In genomic region chr16:23609748-23610185, GRCm38 (mm10) we compare ENCODE assay signal across 8 mouse cellular contexts.
DNase-seq lines count a peak whose midpoint lies in the region; ATAC-seq lines count a peak whose summit lies in the region.

No protein-coding gene starts in this region.

- no peaks in the 10 kb centered on the region for H3K4me1 ChIP-seq in intestine, embryonic 16.5 days (ENCODE audit: control insufficient read depth, insufficient read depth, low read length)
- no peaks in the 10 kb centered on the region; the same call in 1 of the 2 replicates for H3K4me1 ChIP-seq in midbrain, embryonic 11.5 days (ENCODE audit: control insufficient read depth, insufficient read depth, low read length)

- H3K4me3 ChIP-seq in intestine, embryonic 16.5 days (ENCODE audit: low read length): peak overlapping the region; percentile 43
- H3K4me3 ChIP-seq in midbrain, embryonic 11.5 days (ENCODE audit: low read depth, low read length): no peak overlapping the region

- peak overlapping the region; percentile 52 for H3K4me2 ChIP-seq in intestine, embryonic 16.5 days (ENCODE audit: low read depth, low read length)
- H3K4me2 ChIP-seq in midbrain, embryonic 11.5 days: no peak overlapping the region

- H3K9me3 ChIP-seq in intestine, embryonic 16.5 days (ENCODE audit: control insufficient read depth, low read length): no peaks in the 10 kb centered on the region
- no peaks in the 10 kb centered on the region for H3K9me3 ChIP-seq in midbrain, embryonic 11.5 days (ENCODE audit: control insufficient read depth, low read length)

- DNase-seq in right cerebral cortex, adult 18-20 months: peak; percentile 27
- no peak for DNase-seq in right cerebral cortex, postnatal 36 days (ENCODE audit: low spot score in 2 of 2)
- peak; percentile 57 to 68 for DNase-seq in cerebellum, postnatal 25 days
- DNase-seq in heart, adult 11 months: peak; percentile 97
- peak; percentile 12 to 16 for DNase-seq in left cerebral cortex, postnatal 36 days (ENCODE audit: low spot score in 2 of 2)
- DNase-seq in midbrain, embryonic 11.5 days (ENCODE audit: low spot score, missing footprints): peak; percentile 83
- peak; percentile 60 to 74 for DNase-seq in spleen, postnatal 36 days (ENCODE audit: low spot score in 2 of 2)

- H3K9ac ChIP-seq in intestine, embryonic 16.5 days (ENCODE audit: low read depth, low read length): peak overlapping the region; percentile 57
- peak overlapping the region; percentile 20; the same call in 1 of the 2 replicates for H3K9ac ChIP-seq in midbrain, embryonic 11.5 days (ENCODE audit: low read length)

- no peak overlapping the region for H3K27ac ChIP-seq in intestine, embryonic 16.5 days (ENCODE audit: low read length)
- H3K27ac ChIP-seq in midbrain, embryonic 11.5 days (ENCODE audit: low read depth, low read length): no peak overlapping the region

- H3K27me3 ChIP-seq in intestine, embryonic 16.5 days (replicated peaks; ENCODE audit: control insufficient read depth, insufficient read depth, low read length): no peaks in the 10 kb centered on the region
- H3K27me3 ChIP-seq in midbrain, embryonic 11.5 days (ENCODE audit: control insufficient read depth, insufficient read depth, low read length): no peaks in the 10 kb centered on the region

- no peaks in the 10 kb centered on the region for H3K36me3 ChIP-seq in intestine, embryonic 16.5 days (ENCODE audit: control insufficient read depth, insufficient read depth, low read length)
- H3K36me3 ChIP-seq in midbrain, embryonic 11.5 days (ENCODE audit: control insufficient read depth, insufficient read depth, low read length): no peaks in the 10 kb centered on the region

- peak; percentile 75 for ATAC-seq in intestine, embryonic 16.5 days
- no peak for ATAC-seq in midbrain, embryonic 11.5 days (ENCODE audit: low FRiP score)

- intact Hi-C loops in left cerebral cortex, postnatal 36 days (cut with DNase I): no loop called here

- WGBS in intestine, embryonic 16.5 days: 20% methylated on average over 11 of the region's 11 CpGs
- WGBS in midbrain, embryonic 11.5 days: 54% methylated on average over 11 of the region's 11 CpGs

Comparison
In these comparisons a context has a peak if more than half of its experiments do, and no peak if none do; other contexts are left out.
1. DNase-seq: peak in right cerebral cortex, adult 18-20 months (single experiment), cerebellum, postnatal 25 days (2 of 2), heart, adult 11 months (single experiment), left cerebral cortex, postnatal 36 days (2 of 2), midbrain, embryonic 11.5 days (single experiment) and spleen, postnatal 36 days (2 of 2); none in right cerebral cortex, postnatal 36 days (0 of 2).